Mouse (Mus musculus) hindbrain, embryonic 12.5 days (tissue): ENCODE measurements at regions not wholly inside any gene's neighbourhood (a gene's known extent, or its start where the extent isn't known, plus 50 kb on each side); places are given as distances from the start of the nearest gene placed in this dataset.

Experiments
- ATAC-seq: fragments of 200-750 bp; cut with Nextera tagmentation; 2 replicates; pipeline ENCODE4 v1.8.0; 2017; ENCODE audit warnings: moderate TSS enrichment; ENCODE audit not compliant: low FRiP score
- H3K27ac ChIP-seq: fragments of 300-500 bp; sonication (generic); 2 replicates; pipeline ENCODE4 v1.5.1; 2016; ENCODE audit warnings: mild to moderate bottlenecking
- H3K27me3 ChIP-seq: fragments of 300-500 bp; sonication (generic); 2 replicates; pipeline ENCODE4 v1.6.1; 2016; ENCODE audit warnings: mild to moderate bottlenecking
- H3K36me3 ChIP-seq: fragments of 300-500 bp; sonication (generic); 2 replicates; pipeline ENCODE4 v1.6.1; 2016; ENCODE audit warnings: mild to moderate bottlenecking
- H3K4me1 ChIP-seq: fragments of 300-500 bp; sonication (generic); 2 replicates; pipeline ENCODE4 v1.6.1; 2016
- H3K4me2 ChIP-seq: fragments of 300-500 bp; sonication (generic); replicated peaks from 2 replicates; pipeline ENCODE4 v1.6.1; 2016; ENCODE audit warnings: mild to moderate bottlenecking
- H3K4me3 ChIP-seq: fragments of 300-500 bp; sonication (generic); 2 replicates; pipeline ENCODE4 v1.5.1; 2016; ENCODE audit warnings: mild to moderate bottlenecking
- H3K9ac ChIP-seq: fragments of 300-500 bp; sonication (generic); 2 replicates; pipeline ENCODE4 v1.6.1; 2016; ENCODE audit warnings: mild to moderate bottlenecking, moderate library complexity
- H3K9me3 ChIP-seq: fragments of 300-500 bp; sonication (generic); replicated peaks from 2 replicates; pipeline ENCODE4 v1.6.1; 2016; ENCODE audit warnings: mild to moderate bottlenecking
- WGBS: fragments of 180-500 bp; shearing (Covaris S2); methylation state at CpG from one replicate; pipeline ENCODE4 v1.1.7; 2016; 5-methylcytosine and 5-hydroxymethylcytosine counted together

- Histone ChIP-seq H3K4me1 (no peaks in the 10 kb centered on the region), H3K9ac (no peak overlapping the region), H3K4me3 (no peak overlapping the region), H3K36me3 (no peaks in the 10 kb centered on the region), H3K27me3 (no peaks in the 10 kb centered on the region), H3K9me3 (no peaks in the 10 kb centered on the region), H3K4me2 (no peak overlapping the region), H3K27ac (no peak overlapping the region)
- no peak for ATAC-seq
Measured at GRCm38 (mm10) chr10:17427316-17427715, 295.7 kb upstream of the Cited2 start.

GRCm38 (mm10) chr10:17428315-17428714, 294.7 kb upstream of the Cited2 start:
- no peak for ATAC-seq
- H3K4me3 ChIP-seq = no peak overlapping the region
- no peaks in the 10 kb centered on the region for H3K9me3 ChIP-seq
- 86% methylated on average over 3 of the region's 3 CpGs for WGBS
- H3K27ac ChIP-seq = no peak overlapping the region
- H3K4me2 ChIP-seq = no peak overlapping the region
- H3K27me3 ChIP-seq = no peaks in the 10 kb centered on the region
- no peaks in the 10 kb centered on the region for H3K4me1 ChIP-seq
- H3K36me3 ChIP-seq = no peaks in the 10 kb centered on the region
- H3K9ac ChIP-seq = no peak overlapping the region

GRCm38 (mm10) chr10:17431068-17431467, 291.9 kb upstream of the Cited2 start:
- Histone ChIP-seq H3K4me1 (no peaks in the 10 kb centered on the region), H3K9me3 (no peaks in the 10 kb centered on the region), H3K4me3 (no peak overlapping the region), H3K4me2 (no peak overlapping the region), H3K36me3 (no peaks in the 10 kb centered on the region), H3K9ac (no peak overlapping the region), H3K27ac (no peak overlapping the region), H3K27me3 (no peaks in the 10 kb centered on the region)
- no peak for ATAC-seq
- WGBS = 86% methylated on average over 8 of the region's 8 CpGs

- no peaks in the 10 kb centered on the region for H3K4me1 ChIP-seq
- H3K36me3 ChIP-seq = no peaks in the 10 kb centered on the region
- WGBS = 75% methylated on average over 4 of the region's 4 CpGs
- no peak overlapping the region for H3K9ac ChIP-seq
- H3K4me3 ChIP-seq = no peak overlapping the region
- H3K27me3 ChIP-seq = no peaks in the 10 kb centered on the region
- H3K27ac ChIP-seq = no peak overlapping the region
- no peak for ATAC-seq
- H3K4me2 ChIP-seq = no peak overlapping the region
- no peaks in the 10 kb centered on the region for H3K9me3 ChIP-seq
Measured at GRCm38 (mm10) chr10:17434098-17434497, 288.9 kb upstream of the Cited2 start.

- H3K27me3 ChIP-seq = no peaks in the 10 kb centered on the region
- WGBS = 79% methylated on average over 4 of the region's 4 CpGs
- no peak overlapping the region for H3K27ac ChIP-seq
- no peak overlapping the region for H3K9ac ChIP-seq
- no peaks in the 10 kb centered on the region for H3K4me1 ChIP-seq
- H3K9me3 ChIP-seq = no peaks in the 10 kb centered on the region
- H3K4me2 ChIP-seq = no peak overlapping the region
- no peak overlapping the region for H3K4me3 ChIP-seq
- ATAC-seq = no peak
- no peaks in the 10 kb centered on the region for H3K36me3 ChIP-seq
Measured at GRCm38 (mm10) chr10:17450240-17450639, 272.8 kb upstream of the Cited2 start.

GRCm38 (mm10) chr10:17470880-17471279, 252.1 kb upstream of the Cited2 start:
- Histone ChIP-seq H3K4me2 (no peak overlapping the region), H3K9me3 (no peaks in the 10 kb centered on the region), H3K27ac (no peak overlapping the region), H3K27me3 (no peaks in the 10 kb centered on the region), H3K4me1 (peaks cover 4% of the 10 kb centered on the region; the same call in 1 of the 2 replicates), H3K9ac (no peak overlapping the region), H3K36me3 (no peaks in the 10 kb centered on the region), H3K4me3 (no peak overlapping the region)
- ATAC-seq = no peak
- WGBS = 89% methylated on average over 4 of the region's 4 CpGs

- Histone ChIP-seq H3K4me2 (no peak overlapping the region), H3K27me3 (no peaks in the 10 kb centered on the region), H3K9me3 (no peaks in the 10 kb centered on the region), H3K4me3 (no peak overlapping the region), H3K9ac (no peak overlapping the region), H3K27ac (no peak overlapping the region), H3K4me1 (peaks cover 4% of the 10 kb centered on the region; the same call in 1 of the 2 replicates), H3K36me3 (no peaks in the 10 kb centered on the region)
- 29% methylated on average over 5 of the region's 5 CpGs for WGBS
- ATAC-seq = no peak
Measured at GRCm38 (mm10) chr10:17472536-17472935, 250.5 kb upstream of the Cited2 start.

GRCm38 (mm10) chr10:17475976-17476375, 247.0 kb upstream of the Cited2 start:
- Histone ChIP-seq H3K9me3 (no peaks in the 10 kb centered on the region), H3K27me3 (no peaks in the 10 kb centered on the region), H3K4me1 (peaks cover 14% of the 10 kb centered on the region), H3K36me3 (no peaks in the 10 kb centered on the region), H3K4me3 (no peak overlapping the region), H3K27ac (no peak overlapping the region), H3K9ac (no peak overlapping the region), H3K4me2 (no peak overlapping the region)
- no peak for ATAC-seq
- 75% methylated on average over 3 of the region's 3 CpGs for WGBS

GRCm38 (mm10) chr10:17476720-17477119, 246.3 kb upstream of the Cited2 start:
- no peaks in the 10 kb centered on the region for H3K9me3 ChIP-seq
- ATAC-seq = no peak
- no peaks in the 10 kb centered on the region for H3K36me3 ChIP-seq
- H3K9ac ChIP-seq = no peak overlapping the region
- no peak overlapping the region for H3K27ac ChIP-seq
- no peak overlapping the region for H3K4me2 ChIP-seq
- peaks cover 14% of the 10 kb centered on the region for H3K4me1 ChIP-seq
- no peaks in the 10 kb centered on the region for H3K27me3 ChIP-seq
- 85% methylated on average over 6 of the region's 6 CpGs for WGBS
- no peak overlapping the region for H3K4me3 ChIP-seq

- peak overlapping the region; percentile 68 for H3K27ac ChIP-seq
- H3K4me3 ChIP-seq = no peak overlapping the region
- WGBS = 19% methylated on average over 8 of the region's 8 CpGs
- peak; percentile 95 for ATAC-seq
- H3K4me1 ChIP-seq = peaks cover 9% of the 10 kb centered on the region
- H3K36me3 ChIP-seq = no peaks in the 10 kb centered on the region
- no peak overlapping the region for H3K9ac ChIP-seq
- peak overlapping the region; percentile 34 for H3K4me2 ChIP-seq
- H3K9me3 ChIP-seq = no peaks in the 10 kb centered on the region
- no peaks in the 10 kb centered on the region for H3K27me3 ChIP-seq
Measured at GRCm38 (mm10) chr10:17478761-17479632, 244.0 kb upstream of the Cited2 start.

GRCm38 (mm10) chr10:17482751-17483150, 240.3 kb upstream of the Cited2 start:
- no peaks in the 10 kb centered on the region for H3K36me3 ChIP-seq
- H3K9me3 ChIP-seq = no peaks in the 10 kb centered on the region
- no peak for ATAC-seq
- H3K4me2 ChIP-seq = no peak overlapping the region
- no peaks in the 10 kb centered on the region for H3K27me3 ChIP-seq
- no peak overlapping the region for H3K9ac ChIP-seq
- peaks cover 9% of the 10 kb centered on the region for H3K4me1 ChIP-seq
- 77% methylated on average over 4 of the region's 4 CpGs for WGBS
- H3K27ac ChIP-seq = no peak overlapping the region
- no peak overlapping the region for H3K4me3 ChIP-seq

GRCm38 (mm10) chr10:17485049-17485449, 238.0 kb upstream of the Cited2 start:
- ATAC-seq = no peak
- Histone ChIP-seq H3K27ac (no peak overlapping the region), H3K4me3 (no peak overlapping the region), H3K9ac (no peak overlapping the region), H3K36me3 (no peaks in the 10 kb centered on the region), H3K4me1 (no peaks in the 10 kb centered on the region), H3K9me3 (no peaks in the 10 kb centered on the region), H3K4me2 (no peak overlapping the region), H3K27me3 (no peaks in the 10 kb centered on the region)
- WGBS = 82% methylated on average over 5 of the region's 5 CpGs

GRCm38 (mm10) chr10:17485515-17485914, 237.5 kb upstream of the Cited2 start:
- Histone ChIP-seq H3K36me3 (no peaks in the 10 kb centered on the region), H3K9me3 (no peaks in the 10 kb centered on the region), H3K4me1 (no peaks in the 10 kb centered on the region), H3K4me2 (no peak overlapping the region), H3K27ac (no peak overlapping the region), H3K4me3 (no peak overlapping the region), H3K27me3 (no peaks in the 10 kb centered on the region), H3K9ac (no peak overlapping the region)
- no peak for ATAC-seq
- WGBS = 89% methylated on average over 2 of the region's 2 CpGs
